Mouse (Mus musculus) thymus, postnatal 4 days (tissue): ENCODE data around the gene Psen2.

Source experiments
- DNase-seq: peaks from one replicate; pipeline ENCODE4 v3.0.0; 2021

Gene Psen2

GRCm38 (mm10) chr1:180195703-180196381, 67.4 kb downstream of the Psen2 start:
- peak; percentile 97 for DNase-seq

- DNase-seq = peak; percentile 66
Measured at GRCm38 (mm10) chr1:180194781-180195471, 68.3 kb downstream of the Psen2 start.

GRCm38 (mm10) chr1:180194048-180194447, 69.2 kb downstream of the Psen2 start:
- DNase-seq = no peak

- no peak for DNase-seq
Measured at GRCm38 (mm10) chr1:180193391-180193935, 69.8 kb downstream of the Psen2 start.

- DNase-seq = no peak
Measured at GRCm38 (mm10) chr1:180192866-180193265, 70.4 kb downstream of the Psen2 start.

GRCm38 (mm10) chr1:180191651-180192220, 71.5 kb downstream of the Psen2 start:
- no peak for DNase-seq

GRCm38 (mm10) chr1:180191112-180191511, 72.1 kb downstream of the Psen2 start:
- DNase-seq = no peak

- no peak for DNase-seq
Measured at GRCm38 (mm10) chr1:180188951-180189350, 74.3 kb downstream of the Psen2 start.

- DNase-seq = no peak
Measured at GRCm38 (mm10) chr1:180186371-180186770, 76.9 kb downstream of the Psen2 start.

GRCm38 (mm10) chr1:180185877-180186276, 77.4 kb downstream of the Psen2 start:
- no peak for DNase-seq

- no peak for DNase-seq
Measured at GRCm38 (mm10) chr1:180184768-180185167, 78.5 kb downstream of the Psen2 start.

- DNase-seq = no peak
Measured at GRCm38 (mm10) chr1:180183525-180184159, 79.6 kb downstream of the Psen2 start.

- no peak for DNase-seq
Measured at GRCm38 (mm10) chr1:180182731-180183130, 80.5 kb downstream of the Psen2 start.

- DNase-seq = no peak
Measured at GRCm38 (mm10) chr1:180181966-180182319, 81.3 kb downstream of the Psen2 start.

GRCm38 (mm10) chr1:180181304-180181965, 81.8 kb downstream of the Psen2 start:
- no peak for DNase-seq

GRCm38 (mm10) chr1:180179840-180180239, 83.4 kb downstream of the Psen2 start:
- no peak for DNase-seq

- no peak for DNase-seq
Measured at GRCm38 (mm10) chr1:180179100-180179499, 84.1 kb downstream of the Psen2 start.

GRCm38 (mm10) chr1:180178340-180178739, 84.9 kb downstream of the Psen2 start:
- no peak for DNase-seq
